Mouse (Mus musculus): ENCODE results near the gene Samd4b. TPM values are rescaled to one million over a fixed set of nuclear protein-coding genes. Genes with fewer than 3 reads are reported as not detected.
A peak's percentile ranks its signal among the peaks of the same experiment; 100 is the strongest.

Gene Samd4b
- total and polyA plus RNA-seq, 2 experiments from 2014 or later: 19.2 to 56.0 TPM

GRCm38 (mm10) chr7:28595751-28596435 lies 2.1 kb downstream of the Samd4b start:
- Histone ChIP-seq H3K9ac (replicated peaks; ENCODE audit: low read length, poor library complexity, severe bottlenecking) (no peak overlapping the region), H3K9me3 (ENCODE audit: low read length) (no peaks in the 10 kb centered on the region), H3K4me1 (ENCODE audit: insufficient read depth, low read length) (peaks cover 11% of the 10 kb centered on the region), H3K27me3 (ENCODE audit: insufficient read depth, low read length) (no peaks in the 10 kb centered on the region), H3K27ac (ENCODE audit: low read depth, low read length) (no peak overlapping the region), H3K36me3 (ENCODE audit: insufficient read depth, low read length) (no peaks in the 10 kb centered on the region), H3K4me3 (ENCODE audit: low read depth, low read length) (no peak overlapping the region), H3K4me2 (ENCODE audit: low read depth, low read length, poor library complexity, severe bottlenecking) (peak overlapping the region; percentile 85; the same call in 1 of the 2 replicates)
- WGBS: 72% methylated on average over 8 of the region's 8 CpGs
- no peak for ATAC-seq (ENCODE audit: low FRiP score)
- DNase-seq (ENCODE audit: low spot score): peak; percentile 56
- no peak for TF ChIP-seq CTCF (IDR thresholded peaks at IDR 0.05)

GRCm38 (mm10) chr7:28593206-28594111 lies 4.5 kb downstream of the Samd4b start:
- H3K9me3 ChIP-seq (ENCODE audit: low read length): no peaks in the 10 kb centered on the region
- 64% methylated on average over 14 of the region's 14 CpGs for WGBS
- H3K4me1 ChIP-seq (ENCODE audit: insufficient read depth, low read length): peaks cover 11% of the 10 kb centered on the region
- H3K4me2 ChIP-seq (ENCODE audit: low read depth, low read length, poor library complexity, severe bottlenecking): no peak overlapping the region
- DNase-seq (ENCODE audit: low spot score): no peak
- no peak overlapping the region for H3K9ac ChIP-seq (replicated peaks; ENCODE audit: low read length, poor library complexity, severe bottlenecking)
- no peaks in the 10 kb centered on the region for H3K36me3 ChIP-seq (ENCODE audit: insufficient read depth, low read length)
- no peaks in the 10 kb centered on the region for H3K27me3 ChIP-seq (ENCODE audit: insufficient read depth, low read length)
- no peak overlapping the region for H3K4me3 ChIP-seq (ENCODE audit: low read depth, low read length)
- H3K27ac ChIP-seq (ENCODE audit: low read depth, low read length): no peak overlapping the region
- no peak for ATAC-seq (ENCODE audit: low FRiP score)
- no peak for TF ChIP-seq CTCF (IDR thresholded peaks at IDR 0.05)

GRCm38 (mm10) chr7:28591862-28592261 lies 6.1 kb downstream of the Samd4b start:
- DNase-seq (ENCODE audit: low spot score) (no peak), ATAC-seq (ENCODE audit: low FRiP score) (no peak)
- Histone ChIP-seq H3K27me3 (ENCODE audit: insufficient read depth, low read length) (no peaks in the 10 kb centered on the region), H3K9ac (replicated peaks; ENCODE audit: low read length, poor library complexity, severe bottlenecking) (no peak overlapping the region), H3K27ac (ENCODE audit: low read depth, low read length) (no peak overlapping the region), H3K4me3 (ENCODE audit: low read depth, low read length) (no peak overlapping the region), H3K4me1 (ENCODE audit: insufficient read depth, low read length) (peaks cover 9% of the 10 kb centered on the region), H3K9me3 (ENCODE audit: low read length) (no peaks in the 10 kb centered on the region), H3K36me3 (ENCODE audit: insufficient read depth, low read length) (no peaks in the 10 kb centered on the region), H3K4me2 (ENCODE audit: low read depth, low read length, poor library complexity, severe bottlenecking) (no peak overlapping the region)
- 69% methylated on average over 1 of the region's 1 CpGs for WGBS
- no peak for TF ChIP-seq CTCF (IDR thresholded peaks at IDR 0.05)

- no peaks in the 10 kb centered on the region for H3K4me1 ChIP-seq (ENCODE audit: insufficient read depth, low read length)
- H3K27ac ChIP-seq (ENCODE audit: low read depth, low read length): no peak overlapping the region
- DNase-seq (ENCODE audit: low spot score) (no peak), ATAC-seq (ENCODE audit: low FRiP score) (no peak)
- no peaks in the 10 kb centered on the region for H3K27me3 ChIP-seq (ENCODE audit: insufficient read depth, low read length)
- H3K9ac ChIP-seq (replicated peaks; ENCODE audit: low read length, poor library complexity, severe bottlenecking): no peak overlapping the region
- H3K4me3 ChIP-seq (ENCODE audit: low read depth, low read length): no peak overlapping the region
- H3K36me3 ChIP-seq (ENCODE audit: insufficient read depth, low read length): no peaks in the 10 kb centered on the region
- TF ChIP-seq CTCF (IDR thresholded peaks at IDR 0.05): no peak
- H3K9me3 ChIP-seq (ENCODE audit: low read length): no peaks in the 10 kb centered on the region
- H3K4me2 ChIP-seq (ENCODE audit: low read depth, low read length, poor library complexity, severe bottlenecking): no peak overlapping the region
Observed at GRCm38 (mm10) chr7:28587644-28588043, 10.3 kb downstream of the Samd4b start.

- ATAC-seq (ENCODE audit: low FRiP score): no peak
- no peak overlapping the region for H3K4me2 ChIP-seq (ENCODE audit: low read depth, low read length, poor library complexity, severe bottlenecking)
- H3K4me3 ChIP-seq (ENCODE audit: low read depth, low read length): no peak overlapping the region
- H3K9me3 ChIP-seq (ENCODE audit: low read length): no peaks in the 10 kb centered on the region
- no peak for TF ChIP-seq CTCF (IDR thresholded peaks at IDR 0.05)
- no peak overlapping the region for H3K9ac ChIP-seq (replicated peaks; ENCODE audit: low read length, poor library complexity, severe bottlenecking)
- no peak overlapping the region for H3K27ac ChIP-seq (ENCODE audit: low read depth, low read length)
- no peaks in the 10 kb centered on the region for H3K36me3 ChIP-seq (ENCODE audit: insufficient read depth, low read length)
- WGBS: 51% methylated on average over 6 of the region's 6 CpGs
- H3K4me1 ChIP-seq (ENCODE audit: insufficient read depth, low read length): no peaks in the 10 kb centered on the region
- no peaks in the 10 kb centered on the region for H3K27me3 ChIP-seq (ENCODE audit: insufficient read depth, low read length)
- no peak for DNase-seq (ENCODE audit: low spot score)
Observed at GRCm38 (mm10) chr7:28586663-28587411, 11.1 kb downstream of the Samd4b start.

Measured in midbrain, postnatal 0 days (tissue).